Mouse (Mus musculus) neural tube, embryonic 11.5 days (tissue): Measurements from ENCODE around the gene Vps13d. TPM values are rescaled to one million over a fixed set of nuclear protein-coding genes. Genes with fewer than 3 reads are reported as not detected.

Experiments used
- ATAC-seq: fragments of 200-750 bp; cut with Nextera tagmentation; 2 replicates; pipeline ENCODE4 v1.8.0; 2017; ENCODE audit warnings: moderate number of reproducible peaks, mild to moderate bottlenecking, moderate TSS enrichment, moderate library complexity; ENCODE audit not compliant: insufficient read depth, low FRiP score, low TSS enrichment
- DNase-seq: peaks from one replicate; pipeline ENCODE4 v3.0.0-alpha.2; 2015; ENCODE audit warnings: low spot score
- H3K27ac ChIP-seq: fragments of 300-500 bp; sonication (generic); 2 replicates; pipeline ENCODE4 v1.5.1; 2014; ENCODE audit warnings: low read depth, mild to moderate bottlenecking, low read length
- H3K27me3 ChIP-seq: fragments of 300-500 bp; sonication (generic); 2 replicates; pipeline ENCODE4 v1.6.1; 2014; ENCODE audit warnings: mild to moderate bottlenecking, low read length, mixed read lengths; ENCODE audit not compliant: control insufficient read depth, insufficient read depth
- H3K36me3 ChIP-seq: fragments of 300-500 bp; sonication (generic); 2 replicates; pipeline ENCODE4 v1.6.1; 2014; ENCODE audit warnings: mild to moderate bottlenecking, low read length, moderate library complexity, mixed read lengths; ENCODE audit not compliant: control insufficient read depth, insufficient read depth
- H3K4me1 ChIP-seq: fragments of 300-500 bp; sonication (generic); 2 replicates; pipeline ENCODE4 v1.6.1; 2014; ENCODE audit warnings: low read length, mixed read lengths; ENCODE audit not compliant: control insufficient read depth, insufficient read depth
- H3K4me2 ChIP-seq: fragments of 300-500 bp; sonication (generic); 2 replicates; pipeline ENCODE4 v1.6.1; 2014; ENCODE audit warnings: low read depth, mild to moderate bottlenecking, moderate library complexity
- H3K4me3 ChIP-seq: fragments of 300-500 bp; sonication (generic); 2 replicates; pipeline ENCODE4 v1.5.1; 2014; ENCODE audit warnings: low read depth, low read length
- H3K9ac ChIP-seq: fragments of 300-500 bp; sonication (generic); 2 replicates; pipeline ENCODE4 v1.6.1; 2014; ENCODE audit warnings: mild to moderate bottlenecking, low read length
- H3K9me3 ChIP-seq: fragments of 300-500 bp; sonication (generic); 2 replicates; pipeline ENCODE4 v1.6.1; 2016; ENCODE audit warnings: low read length; ENCODE audit not compliant: control insufficient read depth
- WGBS: fragments of 180-500 bp; shearing (Covaris S2); extraction: QIAGEN DNeasy Blood & Tissue Kit; methylation state at CpG from one replicate; pipeline ENCODE4 v1.1.7; 2014; 5-methylcytosine and 5-hydroxymethylcytosine counted together
- polyA plus RNA-seq: library from polyadenylated mRNA; unstranded; fragments of >200 nt; fragmentation: Nextera tagmentation; extraction: Ambion mirVana; gene quantifications from 2 replicates; pipeline ENCODE4 v1.2.1, GENCODE M21; 2014

The Vps13d gene
- polyA plus RNA-seq, 1 experiment from 2014 or later, result 14.3 TPM

DNA sequence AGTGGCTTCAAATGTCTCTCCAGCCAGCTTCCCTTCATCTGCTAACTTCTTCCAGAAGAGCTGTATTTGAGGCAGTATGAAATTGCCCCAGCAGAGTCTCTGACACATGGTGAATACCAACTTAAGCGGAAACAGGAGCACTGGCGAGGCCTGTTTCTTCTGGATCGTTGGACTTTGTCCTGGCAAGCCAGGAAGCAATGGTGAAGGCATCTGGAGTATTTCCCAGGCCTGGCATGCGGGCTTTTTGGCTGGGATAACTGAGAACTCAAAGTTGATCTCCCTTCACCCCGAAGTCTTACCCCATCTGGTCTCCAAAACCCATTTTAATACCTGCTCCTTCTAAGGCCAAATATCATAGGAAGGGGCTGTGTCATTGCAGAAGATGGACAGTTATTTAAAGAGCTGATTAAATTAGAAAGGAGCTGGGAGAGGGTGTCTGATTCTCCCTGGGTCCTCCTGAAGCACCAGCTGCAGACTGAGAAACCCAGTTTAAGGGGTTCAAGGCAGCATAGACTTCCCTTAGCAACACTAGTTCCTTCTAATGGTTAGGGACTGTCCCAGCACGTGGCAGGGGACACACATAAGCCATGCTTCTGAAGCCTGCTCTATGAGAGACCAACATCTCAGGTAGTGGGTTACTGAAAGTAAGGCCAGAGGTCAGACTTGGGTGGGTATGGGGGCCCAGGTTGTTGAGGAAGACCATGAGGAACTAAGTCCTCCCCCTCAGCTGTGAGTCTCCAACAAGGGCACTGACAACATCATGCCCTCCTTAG, 221.7 kb downstream of the Vps13d start:
- WGBS, result 87% methylated on average over 6 of the region's 6 CpGs
- Histone ChIP-seq H3K4me2 (no peak overlapping the region), H3K9me3 (no peaks in the 10 kb centered on the region), H3K27me3 (no peaks in the 10 kb centered on the region), H3K27ac (no peak overlapping the region), H3K4me1 (no peaks in the 10 kb centered on the region; the same call in 1 of the 2 replicates), H3K4me3 (no peak overlapping the region), H3K36me3 (no peaks in the 10 kb centered on the region), H3K9ac (no peak overlapping the region)
- DNase-seq (no peak), ATAC-seq (no peak)

- H3K27ac ChIP-seq, result no peak overlapping the region
- no peaks in the 10 kb centered on the region for H3K36me3 ChIP-seq
- no peak for DNase-seq
- WGBS, result 100% methylated on average over 2 of the region's 2 CpGs
- H3K4me1 ChIP-seq, result no peaks in the 10 kb centered on the region; the same call in 1 of the 2 replicates
- ATAC-seq, result no peak
- no peak overlapping the region for H3K4me2 ChIP-seq
- H3K27me3 ChIP-seq, result no peaks in the 10 kb centered on the region
- no peak overlapping the region for H3K9ac ChIP-seq
- H3K4me3 ChIP-seq, result no peak overlapping the region
- H3K9me3 ChIP-seq, result no peaks in the 10 kb centered on the region
Observed at GRCm38 (mm10) chr4:144971048-144971447, 223.8 kb downstream of the Vps13d start.

- Histone ChIP-seq H3K9ac (no peak overlapping the region), H3K4me1 (no peaks in the 10 kb centered on the region), H3K27me3 (no peaks in the 10 kb centered on the region), H3K4me3 (no peak overlapping the region), H3K27ac (no peak overlapping the region), H3K36me3 (no peaks in the 10 kb centered on the region), H3K9me3 (no peaks in the 10 kb centered on the region), H3K4me2 (no peak overlapping the region)
- DNase-seq (no peak), ATAC-seq (no peak)
- WGBS, result 72% methylated on average over 6 of the region's 6 CpGs
Observed at GRCm38 (mm10) chr4:144969030-144969429, 225.8 kb downstream of the Vps13d start.

DNA sequence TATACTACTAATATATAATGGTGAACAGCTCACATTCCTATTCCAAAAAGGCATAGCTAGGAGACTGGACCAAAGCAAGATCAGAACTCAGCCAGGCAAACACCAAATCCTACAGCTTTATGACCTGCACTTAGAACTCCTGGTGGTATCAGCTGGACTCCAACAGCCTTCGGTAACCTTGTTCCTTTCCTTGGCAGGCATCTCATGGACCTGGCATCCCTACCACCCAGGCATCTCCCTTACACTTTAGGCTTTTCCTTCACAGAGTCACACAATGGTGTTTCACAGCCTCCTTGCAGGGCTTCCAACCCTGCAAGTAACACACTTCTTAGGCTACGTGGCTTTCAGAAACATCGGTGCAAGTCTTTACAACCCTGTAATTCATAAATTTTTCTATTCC, 226.4 kb downstream of the Vps13d start:
- no peak overlapping the region for H3K4me3 ChIP-seq
- WGBS, result 89% methylated on average over 3 of the region's 3 CpGs
- no peak overlapping the region for H3K27ac ChIP-seq
- ATAC-seq (no peak), DNase-seq (no peak)
- H3K9ac ChIP-seq, result no peak overlapping the region
- H3K9me3 ChIP-seq, result no peaks in the 10 kb centered on the region
- no peaks in the 10 kb centered on the region for H3K36me3 ChIP-seq
- no peaks in the 10 kb centered on the region for H3K4me1 ChIP-seq
- H3K4me2 ChIP-seq, result no peak overlapping the region
- H3K27me3 ChIP-seq, result no peaks in the 10 kb centered on the region

DNA sequence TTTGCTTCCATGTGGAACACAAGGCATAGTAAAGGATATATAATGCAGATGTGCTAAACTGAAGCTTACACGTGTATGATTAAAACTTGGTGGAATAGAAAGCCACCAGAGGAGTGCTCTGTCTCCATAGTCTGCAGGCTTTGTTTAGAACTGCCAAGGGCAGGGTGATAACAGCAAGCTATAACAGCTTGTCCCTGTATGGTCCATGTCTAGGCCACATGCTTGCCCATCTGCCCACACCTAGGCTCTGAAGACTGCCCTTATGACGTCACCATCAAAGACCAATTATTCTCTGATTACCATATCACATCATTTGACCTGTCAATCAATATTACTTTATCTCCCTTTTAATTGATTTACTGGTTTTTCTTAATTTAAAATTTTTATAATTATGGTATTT, 229.6 kb downstream of the Vps13d start:
- H3K4me2 ChIP-seq, result no peak overlapping the region

GRCm38 (mm10) chr4:144961696-144962095, 233.1 kb downstream of the Vps13d start:
- no peaks in the 10 kb centered on the region for H3K36me3 ChIP-seq
- H3K9ac ChIP-seq, result no peak overlapping the region
- DNase-seq (no peak), ATAC-seq (no peak)
- no peaks in the 10 kb centered on the region for H3K27me3 ChIP-seq
- 94% methylated on average over 3 of the region's 3 CpGs for WGBS
- H3K27ac ChIP-seq, result no peak overlapping the region
- no peaks in the 10 kb centered on the region for H3K4me1 ChIP-seq
- H3K4me2 ChIP-seq, result no peak overlapping the region
- H3K9me3 ChIP-seq, result no peaks in the 10 kb centered on the region
- no peak overlapping the region for H3K4me3 ChIP-seq

More for the DNA sequence above, 229.6 kb downstream of the Vps13d start:
- Histone ChIP-seq H3K4me3 (no peak overlapping the region), H3K4me1 (no peaks in the 10 kb centered on the region), H3K27ac (no peak overlapping the region), H3K9ac (no peak overlapping the region), H3K36me3 (no peaks in the 10 kb centered on the region), H3K27me3 (no peaks in the 10 kb centered on the region), H3K9me3 (no peaks in the 10 kb centered on the region)
- DNase-seq, result no peak
- no peak for ATAC-seq
- WGBS, result 82% methylated on average over 2 of the region's 2 CpGs

DNA sequence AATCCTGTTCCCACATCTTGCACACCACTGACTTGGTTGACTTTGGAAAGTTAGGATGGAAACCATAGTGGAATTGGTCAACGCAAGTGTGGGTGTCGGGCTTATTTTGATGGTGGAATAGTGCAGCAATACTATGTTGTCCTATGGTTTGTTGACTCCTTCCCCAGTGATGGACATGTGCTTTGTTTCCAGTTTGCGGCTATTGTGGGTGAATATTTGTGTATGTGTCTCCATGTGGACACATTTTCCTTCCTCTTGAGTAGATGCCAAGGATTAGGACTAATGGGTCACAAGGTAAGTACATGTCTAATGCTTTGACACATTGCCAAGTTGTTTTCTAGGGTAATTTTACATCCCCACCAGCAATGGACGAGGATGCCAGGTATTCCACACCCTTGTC, 233.6 kb downstream of the Vps13d start:
- H3K4me1 ChIP-seq, result no peaks in the 10 kb centered on the region
- H3K9ac ChIP-seq, result no peak overlapping the region
- no peak overlapping the region for H3K4me3 ChIP-seq
- 90% methylated on average over 4 of the region's 4 CpGs for WGBS
- no peak overlapping the region for H3K27ac ChIP-seq
- H3K36me3 ChIP-seq, result no peaks in the 10 kb centered on the region
- no peaks in the 10 kb centered on the region for H3K9me3 ChIP-seq
- no peaks in the 10 kb centered on the region for H3K27me3 ChIP-seq
- DNase-seq (no peak), ATAC-seq (no peak)
- H3K4me2 ChIP-seq, result no peak overlapping the region

- Histone ChIP-seq H3K9me3 (no peaks in the 10 kb centered on the region), H3K4me1 (no peaks in the 10 kb centered on the region), H3K36me3 (no peaks in the 10 kb centered on the region), H3K9ac (no peak overlapping the region), H3K4me2 (no peak overlapping the region), H3K4me3 (no peak overlapping the region), H3K27me3 (no peaks in the 10 kb centered on the region), H3K27ac (no peak overlapping the region)
- 58% methylated on average over 8 of the region's 8 CpGs for whole genome bisulfite sequencing
- DNase-seq (no peak), ATAC-seq (no peak)
Observed at GRCm38 (mm10) chr4:144960188-144960904, 234.5 kb downstream of the Vps13d start.

GRCm38 (mm10) chr4:144957721-144958120, 237.1 kb downstream of the Vps13d start:
- no peaks in the 10 kb centered on the region for H3K27me3 ChIP-seq
- H3K9me3 ChIP-seq, result no peaks in the 10 kb centered on the region
- H3K36me3 ChIP-seq, result no peaks in the 10 kb centered on the region
- ATAC-seq, result no peak
- no peaks in the 10 kb centered on the region for H3K4me1 ChIP-seq
- H3K9ac ChIP-seq, result no peak overlapping the region
- WGBS, result 76% methylated on average over 2 of the region's 2 CpGs
- no peak overlapping the region for H3K4me2 ChIP-seq
- H3K27ac ChIP-seq, result no peak overlapping the region
- DNase-seq, result no peak
- no peak overlapping the region for H3K4me3 ChIP-seq
